Mouse (Mus musculus) skeletal muscle tissue, adult 2 months (tissue): Measurements from ENCODE around the gene Capza3.

Experiments used
- DNase-seq: peaks from one replicate; pipeline ENCODE4 v3.0.0-alpha.2; 2012; ENCODE audit warnings: low read depth, low spot score

The Capza3 gene

DNA sequence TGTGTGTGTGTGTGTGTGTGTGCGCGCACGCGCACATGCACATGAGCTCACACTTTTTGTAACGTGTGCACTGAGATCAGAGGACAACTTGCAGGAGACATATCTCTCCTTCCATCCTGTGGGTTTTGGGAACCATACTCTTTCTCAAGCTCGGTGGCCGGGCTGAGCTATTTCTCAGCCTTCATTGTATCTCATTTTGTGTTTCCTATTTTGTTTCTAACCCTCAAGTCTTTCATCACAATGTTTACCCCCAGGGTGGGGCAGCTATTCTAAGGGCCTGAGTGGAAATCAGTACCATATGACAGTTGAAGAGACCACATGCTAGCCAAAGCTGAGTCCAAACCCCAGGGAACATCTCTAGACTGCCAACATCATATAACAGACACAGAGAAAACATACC is at the start of gene Capza3:
Capza3 (plus strand) TSS at position 301 of the 400 bp plus-strand sequence.
- DNase-seq, result no peak

GRCm38 (mm10) chr6:140005181-140005580 is 35.9 kb upstream of the Capza3 start:
- no peak for DNase-seq

GRCm38 (mm10) chr6:140024404-140024803 is 16.6 kb upstream of the Capza3 start:
- no peak for DNase-seq

DNA sequence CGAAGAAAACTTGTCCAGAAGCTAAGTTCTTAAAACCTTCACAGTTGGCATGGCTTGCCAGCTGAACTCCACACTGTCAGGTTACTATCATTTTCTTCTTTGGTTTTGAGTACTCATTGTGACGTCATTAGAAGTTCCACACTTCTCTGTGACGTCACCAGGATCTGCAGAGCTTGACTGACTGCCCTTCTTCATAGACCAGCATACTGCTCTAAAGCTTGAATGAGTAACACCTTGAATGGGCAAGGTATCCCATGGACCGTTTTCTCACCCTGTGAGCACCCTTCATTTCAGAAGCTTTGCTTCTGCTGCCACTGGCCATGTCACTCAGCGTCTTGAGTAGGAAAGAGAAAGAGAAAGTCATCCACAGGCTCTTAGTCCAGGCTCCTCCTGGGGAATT is 305 bp downstream of the Capza3 start, which contains the start of gene Plcz1:
Plcz1 (minus strand) TSS at position 101 of the 400 bp plus-strand sequence.
- DNase-seq, result no peak

DNA sequence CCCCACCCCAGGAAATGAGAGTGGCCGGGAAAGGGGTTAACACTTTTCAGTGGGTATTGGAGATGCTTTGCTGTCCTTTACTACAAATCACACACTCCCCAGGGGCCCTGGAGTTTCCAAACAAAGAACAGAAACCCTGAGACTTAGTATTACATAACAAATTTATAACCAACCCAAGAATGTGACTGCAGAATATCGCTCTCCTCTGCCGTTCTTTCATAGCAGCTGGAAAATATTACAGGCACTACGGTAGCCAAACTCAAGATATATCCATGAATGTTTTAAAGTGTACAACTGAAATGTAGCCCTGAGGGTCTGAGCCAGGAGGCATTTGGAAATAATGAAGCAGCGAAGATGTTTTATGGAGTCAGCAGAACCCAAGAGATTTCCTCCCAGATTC is 10.4 kb downstream of the Capza3 start:
- peak; percentile 72 for DNase-seq

- DNase-seq, result no peak
These were observed 13.3 kb downstream of the Capza3 start for GRCm38 (mm10) chr6:140054271-140054928.

GRCm38 (mm10) chr6:140069177-140069576 is 28.1 kb downstream of the Capza3 start:
- DNase-seq, result no peak

GRCm38 (mm10) chr6:140080933-140081332 is 39.9 kb downstream of the Capza3 start:
- DNase-seq, result no peak

GRCm38 (mm10) chr6:140081739-140082138 is 40.7 kb downstream of the Capza3 start:
- DNase-seq, result no peak

- no peak for DNase-seq
These were observed 48.8 kb downstream of the Capza3 start for GRCm38 (mm10) chr6:140089855-140090254.
